8 mouse cellular contexts compared by ENCODE assay signal in the genomic region with DNA sequence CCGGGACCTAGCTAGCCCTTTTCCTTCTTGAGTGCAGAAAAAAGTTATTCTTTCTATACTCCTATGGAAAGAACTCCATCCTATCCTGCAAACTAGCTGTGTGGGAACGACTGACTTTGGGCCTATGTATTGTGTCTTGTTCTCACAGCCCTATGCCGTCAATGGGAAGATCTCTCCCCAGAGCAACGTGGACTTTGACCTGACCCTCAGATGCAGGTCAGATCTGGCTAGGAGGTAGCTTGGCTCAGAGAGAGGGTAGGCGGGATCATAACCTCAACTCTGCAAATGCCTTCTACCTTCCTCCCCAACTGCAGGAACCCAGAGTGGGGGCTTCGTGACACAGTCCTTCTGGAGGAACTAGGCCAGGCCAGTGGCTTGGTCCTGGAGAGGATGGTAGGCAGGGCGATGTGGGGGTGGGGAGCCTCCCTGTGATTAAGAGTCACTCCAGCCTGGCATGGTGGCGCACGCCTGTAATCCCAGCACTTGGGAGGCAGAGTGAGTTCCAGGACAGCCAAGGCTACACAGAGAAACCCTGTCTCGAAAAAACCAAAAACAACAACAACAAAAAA. TPM values are rescaled to one million over a fixed set of nuclear protein-coding genes. Genes with fewer than 3 reads are reported as not detected.
DNase-seq lines count a peak whose midpoint lies in the region; ATAC-seq and TF ChIP-seq lines count a peak whose summit lies in the region.

No protein-coding gene starts in this region.

- peak overlapping the region; percentile 97 for H3K27ac ChIP-seq in hindbrain, embryonic 16.5 days (ENCODE audit: low read depth, low read length)
- H3K27ac ChIP-seq in liver, embryonic 12.5 days, result peak overlapping the region; percentile 92

- peaks cover 36% of the 10 kb centered on the region for H3K4me1 ChIP-seq in G1E (ENCODE audit: insufficient read depth, low read depth, low read length)
- peaks cover 26% of the 10 kb centered on the region for H3K4me1 ChIP-seq in hindbrain, embryonic 16.5 days (ENCODE audit: control insufficient read depth, insufficient read depth, low read depth, low read length)
- H3K4me1 ChIP-seq in liver, embryonic 12.5 days, result peaks cover 39% of the 10 kb centered on the region

- H3K9ac ChIP-seq in hindbrain, embryonic 16.5 days (ENCODE audit: low read depth, low read length), result peak overlapping the region; percentile 93
- H3K9ac ChIP-seq in liver, embryonic 12.5 days, result peak overlapping the region; percentile 78

- no peak for ATAC-seq in G1E (ENCODE audit: extremely low read depth, insufficient number of reproducible peaks, low FRiP score, poor library complexity, severe bottlenecking)
- no peak for ATAC-seq in hindbrain, embryonic 16.5 days
- ATAC-seq in liver, embryonic 12.5 days, result no peak

- peak overlapping the region; percentile 93; the same call in 1 of the 2 replicates for H3K4me3 ChIP-seq in G1E (ENCODE audit: low read depth, low read length)
- peak overlapping the region; percentile 86 for H3K4me3 ChIP-seq in hindbrain, embryonic 16.5 days (ENCODE audit: low read length)
- peak overlapping the region; percentile 76 for H3K4me3 ChIP-seq in liver, embryonic 12.5 days

- peak; percentile 65 for DNase-seq in cerebellum, adult 11-12 months
- no peak for DNase-seq in cerebellum, adult 8-10 months
- no peak for DNase-seq in G1E (ENCODE audit: low spot score)
- no peak for DNase-seq in thymus, postnatal 25 days
- DNase-seq in thymus, postnatal 0 days (ENCODE audit: low spot score), result no peak
- DNase-seq in urinary bladder, postnatal 25 days (ENCODE audit: low spot score), result no peak

- 61% methylated on average over 10 of the region's 10 CpGs for WGBS in hindbrain, embryonic 16.5 days
- 64% methylated on average over 10 of the region's 10 CpGs for WGBS in liver, embryonic 12.5 days (ENCODE audit: insufficient replicate concordance)

- H3K9me3 ChIP-seq in G1E (replicated peaks), result no peaks in the 10 kb centered on the region
- no peaks in the 10 kb centered on the region for H3K9me3 ChIP-seq in hindbrain, embryonic 16.5 days (ENCODE audit: control insufficient read depth, low read length)
- no peaks in the 10 kb centered on the region for H3K9me3 ChIP-seq in liver, embryonic 12.5 days (replicated peaks)

- peak overlapping the region; percentile 94 for H3K4me2 ChIP-seq in hindbrain, embryonic 16.5 days (ENCODE audit: low read length)
- peak overlapping the region; percentile 90 for H3K4me2 ChIP-seq in liver, embryonic 12.5 days

- peaks cover 50% of the 10 kb centered on the region for H3K36me3 ChIP-seq in G1E (replicated peaks)
- H3K36me3 ChIP-seq in hindbrain, embryonic 16.5 days (ENCODE audit: control insufficient read depth, insufficient read depth, low read length), result peaks cover 15% of the 10 kb centered on the region
- H3K36me3 ChIP-seq in liver, embryonic 12.5 days, result peaks cover 23% of the 10 kb centered on the region

- TF ChIP-seq CTCF in G1E (IDR thresholded peaks at IDR 0.05; ENCODE audit: low read depth, low read length), result no peak

- no peaks in the 10 kb centered on the region; the same call in 1 of the 2 replicates for H3K27me3 ChIP-seq in G1E (ENCODE audit: insufficient read depth, low read length)
- no peaks in the 10 kb centered on the region for H3K27me3 ChIP-seq in hindbrain, embryonic 16.5 days (replicated peaks; ENCODE audit: control insufficient read depth, insufficient read depth, low read length)
- no peaks in the 10 kb centered on the region for H3K27me3 ChIP-seq in liver, embryonic 12.5 days (replicated peaks)

RNA-seq across cellular contexts. Expression of a gene that starts 1.6 kb away (rescaled TPM):
- total RNA-seq in G1E (2014; fragmentation: Nextera tagmentation) (13.9 and 19.0 TPM in 2 replicates), G1E (2017) (12.4 and 16.7 TPM in 2 replicates)
- 30.2 and 34.4 TPM in 2 replicates for polyA plus RNA-seq in G1E (2012)
- 63.4 and 67.5 TPM in 2 replicates for polyA plus RNA-seq in hindbrain, embryonic 16.5 days (2015; fragmentation: Nextera tagmentation; extraction: Ambion mirVana)
- polyA plus RNA-seq in liver, embryonic 12.5 days (2016; fragmentation: Nextera tagmentation; extraction: Ambion mirVana), result 52.3 and 53.5 TPM in 2 replicates
- polyA plus RNA-seq in thymus, postnatal 0 days (2015; fragmentation: Nextera tagmentation; extraction: Ambion mirVana), result 43.5 and 47.0 TPM in 2 replicates

RNA-seq across cellular contexts. Expression of a gene that starts 4.2 kb away (rescaled TPM):
- 1.1 and 1.4 TPM in 2 replicates for total RNA-seq in G1E (2014; fragmentation: Nextera tagmentation)
- total RNA-seq in G1E (2017), result 0.55 and 0.58 TPM in 2 replicates
- polyA plus RNA-seq in G1E (2012), result 0.51 and 0.57 TPM in 2 replicates
- 0.34 and 0.51 TPM in 2 replicates for polyA plus RNA-seq in hindbrain, embryonic 16.5 days (2015; fragmentation: Nextera tagmentation; extraction: Ambion mirVana)
- 0.83 and 0.91 TPM in 2 replicates for polyA plus RNA-seq in liver, embryonic 12.5 days (2016; fragmentation: Nextera tagmentation; extraction: Ambion mirVana)
- 0.46 and 0.51 TPM in 2 replicates for polyA plus RNA-seq in thymus, postnatal 0 days (2015; fragmentation: Nextera tagmentation; extraction: Ambion mirVana)

RNA-seq across cellular contexts. Expression of a gene that starts 7.9 kb away (rescaled TPM):
- 8.2 and 8.7 TPM in 2 replicates for total RNA-seq in G1E (2014; fragmentation: Nextera tagmentation)
- 4.4 and 9.4 TPM in 2 replicates for total RNA-seq in G1E (2017)
- polyA plus RNA-seq in G1E (2012), result 77.6 and 103 TPM in 2 replicates
- 34.1 and 38.9 TPM in 2 replicates for polyA plus RNA-seq in hindbrain, embryonic 16.5 days (2015; fragmentation: Nextera tagmentation; extraction: Ambion mirVana)
- 68.0 and 70.3 TPM in 2 replicates for polyA plus RNA-seq in liver, embryonic 12.5 days (2016; fragmentation: Nextera tagmentation; extraction: Ambion mirVana)
- 24.1 and 24.5 TPM in 2 replicates for polyA plus RNA-seq in thymus, postnatal 0 days (2015; fragmentation: Nextera tagmentation; extraction: Ambion mirVana)

RNA-seq across cellular contexts. Expression of a gene that starts 15.1 kb away (rescaled TPM):
- total RNA-seq in G1E (2014; fragmentation: Nextera tagmentation), result 14.6 and 42.2 TPM in 2 replicates
- 11.8 and 14.2 TPM in 2 replicates for total RNA-seq in G1E (2017)
- 9.0 and 17.0 TPM in 2 replicates for polyA plus RNA-seq in G1E (2012)
- 13.1 and 16.2 TPM in 2 replicates for polyA plus RNA-seq in hindbrain, embryonic 16.5 days (2015; fragmentation: Nextera tagmentation; extraction: Ambion mirVana)
- polyA plus RNA-seq in liver, embryonic 12.5 days (2016; fragmentation: Nextera tagmentation; extraction: Ambion mirVana), result 19.5 and 19.6 TPM in 2 replicates
- polyA plus RNA-seq in thymus, postnatal 0 days (2015; fragmentation: Nextera tagmentation; extraction: Ambion mirVana), result 9.8 and 10.1 TPM in 2 replicates

RNA-seq across cellular contexts. Expression of a gene that starts 31.8 kb away (rescaled TPM):
- 31.2 and 41.2 TPM in 2 replicates for total RNA-seq in G1E (2014; fragmentation: Nextera tagmentation)
- 17.7 and 20.0 TPM in 2 replicates for total RNA-seq in G1E (2017)
- polyA plus RNA-seq in G1E (2012), result 142 and 151 TPM in 2 replicates
- 16.9 and 20.3 TPM in 2 replicates for polyA plus RNA-seq in hindbrain, embryonic 16.5 days (2015; fragmentation: Nextera tagmentation; extraction: Ambion mirVana)
- 15.8 and 17.4 TPM in 2 replicates for polyA plus RNA-seq in liver, embryonic 12.5 days (2016; fragmentation: Nextera tagmentation; extraction: Ambion mirVana)
- 19.7 and 22.6 TPM in 2 replicates for polyA plus RNA-seq in thymus, postnatal 0 days (2015; fragmentation: Nextera tagmentation; extraction: Ambion mirVana)
